Mouse (Mus musculus) lung, postnatal 0 days (tissue): ENCODE results near the gene Il12a.

Experiments used
- CTCF ChIP-seq: IDR thresholded peaks from 2 replicates; pipeline ENCODE4 v1.5.1; 2016; ENCODE audit warnings: antibody characterized with exemption, mild to moderate bottlenecking
- EP300 ChIP-seq: IDR thresholded peaks from 2 replicates; pipeline ENCODE4 v1.6.1; 2016; ENCODE audit warnings: antibody characterized with exemption, mild to moderate bottlenecking, control low read depth

- no peak for TF ChIP-seq CTCF
- TF ChIP-seq EP300 = no peak
Measured at GRCm38 (mm10) chr3:68657589-68658245, 32.7 kb upstream of the Il12a start.
